Mouse (Mus musculus): ENCODE data around the gene Fgfr2.

DNA sequence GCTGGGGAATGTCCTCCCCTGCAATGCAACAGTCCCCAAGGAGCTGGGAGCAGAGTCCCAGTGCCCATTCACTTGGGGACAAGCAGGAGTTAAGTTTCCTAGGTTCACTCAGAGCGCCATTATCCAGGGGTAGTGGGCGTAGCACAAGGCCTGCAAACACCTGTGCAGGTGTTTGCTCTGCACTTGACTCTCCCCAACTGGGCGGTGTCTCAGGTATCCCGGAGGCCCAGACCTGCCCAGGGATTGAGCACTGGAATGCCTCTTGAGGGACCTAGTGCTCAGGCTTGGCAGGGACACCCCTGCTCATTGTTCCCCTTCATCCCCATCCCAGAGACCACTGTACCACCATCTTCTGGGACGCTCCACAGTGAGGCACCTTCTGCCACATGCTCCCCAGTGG lies 1243.0 kb downstream of the Fgfr2 start:
- no peak for TF ChIP-seq POLR2A (IDR thresholded peaks at IDR 0.05; ENCODE audit: control insufficient read depth, low read depth, low read length)
- TF ChIP-seq CTCF (IDR thresholded peaks at IDR 0.05; ENCODE audit: control insufficient read depth, insufficient read depth, insufficient replicate concordance, low read depth, low read length): no peak
